Mouse (Mus musculus) 3T3-L1 (cell line): ENCODE data around the gene Tmem119.

Experiments
- DNase-seq: peaks from one replicate; pipeline ENCODE4 v3.0.0-alpha.2; 2015; ENCODE audit warnings: low read depth, low spot score

Gene Tmem119

GRCm38 (mm10) chr5:113765641-113766526 is 34.4 kb downstream of the Tmem119 start:
- no peak for DNase-seq

GRCm38 (mm10) chr5:113764426-113764825 is 35.9 kb downstream of the Tmem119 start:
- DNase-seq = no peak

- no peak for DNase-seq
Observed at GRCm38 (mm10) chr5:113761585-113761984, 38.7 kb downstream of the Tmem119 start.

GRCm38 (mm10) chr5:113755347-113756030 is 44.8 kb downstream of the Tmem119 start:
- DNase-seq = no peak

GRCm38 (mm10) chr5:113751521-113752157 is 48.7 kb downstream of the Tmem119 start:
- DNase-seq = no peak

GRCm38 (mm10) chr5:113748556-113749331 is 51.6 kb downstream of the Tmem119 start:
- no peak for DNase-seq

GRCm38 (mm10) chr5:113747629-113748028 is 52.7 kb downstream of the Tmem119 start:
- no peak for DNase-seq
